Mouse (Mus musculus) lung, embryonic 14.5 days (tissue): ENCODE data around the gene Myof. TPM values are rescaled to one million over a fixed set of nuclear protein-coding genes. Genes with fewer than 3 reads are reported as not detected.

Experiments used
- ATAC-seq: fragments of 200-750 bp; cut with Nextera tagmentation; 2 replicates; pipeline ENCODE4 v1.8.0; 2017; ENCODE audit warnings: mild to moderate bottlenecking, moderate TSS enrichment, moderate library complexity; ENCODE audit not compliant: insufficient read depth
- DNase-seq: peaks from one replicate; pipeline ENCODE4 v3.0.0-alpha.2; 2015
- H3K27ac ChIP-seq: fragments of 300-500 bp; sonication (generic); 2 replicates; pipeline ENCODE4 v1.5.1; 2014; ENCODE audit warnings: low read depth, mild to moderate bottlenecking, moderate library complexity
- H3K27me3 ChIP-seq: fragments of 300-500 bp; sonication (generic); 2 replicates; pipeline ENCODE4 v1.6.1; 2014; ENCODE audit warnings: low read length, control low read depth; ENCODE audit not compliant: insufficient read depth
- H3K36me3 ChIP-seq: fragments of 300-500 bp; sonication (generic); 2 replicates; pipeline ENCODE4 v1.6.1; 2014; ENCODE audit warnings: control low read depth; ENCODE audit not compliant: insufficient read depth
- H3K4me1 ChIP-seq: fragments of 300-500 bp; sonication (generic); 2 replicates; pipeline ENCODE4 v1.6.1; 2014; ENCODE audit warnings: antibody characterized with exemption, control low read depth; ENCODE audit not compliant: insufficient read depth
- H3K4me2 ChIP-seq: fragments of 300-500 bp; sonication (generic); 2 replicates; pipeline ENCODE4 v1.6.1; 2014; ENCODE audit warnings: mild to moderate bottlenecking
- H3K4me3 ChIP-seq: fragments of 300-500 bp; sonication (generic); 2 replicates; pipeline ENCODE4 v1.5.1; 2014; ENCODE audit warnings: low read depth, low read length
- H3K9ac ChIP-seq: fragments of 300-500 bp; sonication (generic); 2 replicates; pipeline ENCODE4 v1.6.1; 2014
- H3K9me3 ChIP-seq: fragments of 300-500 bp; sonication (generic); 2 replicates; pipeline ENCODE4 v1.6.1; 2016; ENCODE audit warnings: low read depth, low read length, control low read depth
- CTCF ChIP-seq: IDR thresholded peaks from 2 replicates; pipeline ENCODE4 v1.5.1; 2016; ENCODE audit warnings: antibody characterized with exemption, low read depth
- WGBS: fragments of 180-500 bp; shearing (Covaris S2); extraction: QIAGEN DNeasy Blood & Tissue Kit; methylation state at CpG from one replicate; pipeline ENCODE4 v1.1.7; 2014; 5-methylcytosine and 5-hydroxymethylcytosine counted together
- polyA plus RNA-seq: library from polyadenylated mRNA; unstranded; fragments of >200 nt; fragmentation: Nextera tagmentation; extraction: Ambion mirVana; gene quantifications from 2 replicates; pipeline ENCODE4 v1.2.1, GENCODE M21; 2014

The Myof gene
- polyA plus RNA-seq, 1 experiment from 2014 or later = 41.0 TPM

DNA sequence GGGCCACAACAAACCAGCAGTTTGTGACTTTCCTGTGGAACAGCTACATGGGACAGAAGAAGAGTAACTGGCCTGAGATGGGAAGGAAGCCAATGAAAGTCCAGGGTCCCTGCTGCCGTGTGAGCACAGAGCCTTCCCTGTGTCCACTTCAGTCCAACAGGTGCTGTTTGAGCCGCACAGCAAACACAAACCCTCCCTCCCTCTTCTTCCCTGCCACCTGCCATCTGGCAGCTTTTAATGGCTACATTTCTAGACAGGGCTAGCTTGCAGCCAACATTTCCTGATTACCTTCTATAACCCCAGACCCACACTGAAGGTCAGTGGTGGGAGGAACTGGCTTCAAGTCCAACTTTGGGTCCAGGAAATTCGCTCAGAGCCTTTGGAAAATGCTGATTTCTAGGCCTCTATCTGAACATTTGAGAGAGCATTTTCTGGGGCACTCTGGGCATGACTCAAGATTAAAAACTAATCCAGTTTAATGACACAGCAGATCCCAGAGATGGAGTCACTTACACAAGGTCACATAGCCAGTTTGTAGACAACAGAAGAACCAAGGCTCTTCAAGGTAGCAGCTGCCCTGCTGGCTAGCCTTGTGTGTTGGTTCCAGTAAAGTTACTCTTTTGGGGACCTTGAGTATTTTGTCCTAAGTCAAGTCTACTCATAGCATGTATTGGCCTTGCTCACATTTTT, 34.6 kb upstream of the Myof start:
- ATAC-seq (no peak), DNase-seq (no peak)
- H3K4me1 ChIP-seq = no peaks in the 10 kb centered on the region
- H3K27me3 ChIP-seq = no peaks in the 10 kb centered on the region
- H3K4me2 ChIP-seq = no peak overlapping the region
- no peak overlapping the region for H3K4me3 ChIP-seq
- H3K27ac ChIP-seq = no peak overlapping the region
- H3K9me3 ChIP-seq = no peaks in the 10 kb centered on the region
- WGBS = 61% methylated on average over 3 of the region's 3 CpGs
- H3K9ac ChIP-seq = no peak overlapping the region
- peaks cover 18% of the 10 kb centered on the region for H3K36me3 ChIP-seq
- TF ChIP-seq CTCF = no peak

DNA sequence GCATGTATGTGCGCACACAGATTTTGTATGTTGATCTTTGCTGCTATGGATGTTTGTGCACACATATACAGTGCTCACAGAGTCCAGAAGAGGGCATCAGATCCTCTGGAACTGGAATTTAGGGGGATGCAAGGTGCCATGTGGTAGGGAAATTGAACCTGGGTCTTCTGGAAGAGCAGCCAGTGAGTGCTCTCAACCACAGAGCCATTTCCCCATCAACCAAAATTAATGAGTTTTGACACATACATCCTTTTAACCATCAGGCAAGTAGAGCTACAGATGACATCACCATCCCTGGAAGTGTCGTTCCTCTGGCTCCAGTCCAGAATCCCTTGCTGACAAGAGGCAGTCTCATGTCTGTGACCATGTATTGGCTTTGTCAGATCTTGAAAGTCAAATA, 32.9 kb upstream of the Myof start:
- DNase-seq (peak; percentile 52), ATAC-seq (no peak)
- Histone ChIP-seq H3K4me1 (no peaks in the 10 kb centered on the region), H3K27ac (no peak overlapping the region), H3K9ac (no peak overlapping the region), H3K4me3 (no peak overlapping the region), H3K4me2 (no peak overlapping the region), H3K36me3 (peaks cover 34% of the 10 kb centered on the region), H3K9me3 (no peaks in the 10 kb centered on the region), H3K27me3 (no peaks in the 10 kb centered on the region)
- WGBS = 59% methylated on average over 2 of the region's 2 CpGs
- peak; percentile 54 for TF ChIP-seq CTCF

DNA sequence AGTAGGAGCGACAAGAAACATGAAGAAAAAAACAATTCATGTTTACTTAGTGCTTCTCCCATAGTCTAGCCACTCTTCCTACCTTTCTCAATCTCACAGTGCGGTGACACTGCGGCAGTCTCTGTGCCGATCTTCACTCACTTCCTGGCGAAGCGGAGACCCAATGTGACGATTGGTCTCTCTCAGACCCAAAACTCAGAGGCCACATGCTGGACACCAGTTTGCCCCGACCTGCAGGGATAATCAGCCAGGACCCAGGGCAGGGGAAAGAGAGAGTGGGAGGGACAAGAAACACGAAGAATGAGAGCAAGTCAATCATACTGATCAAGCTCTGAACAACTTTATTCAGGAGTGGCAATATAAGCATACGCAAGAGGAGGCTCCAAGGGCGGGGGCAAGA, 31.7 kb upstream of the Myof start:
- Histone ChIP-seq H3K9me3 (no peaks in the 10 kb centered on the region), H3K27ac (no peak overlapping the region), H3K9ac (no peak overlapping the region), H3K4me2 (no peak overlapping the region), H3K4me1 (no peaks in the 10 kb centered on the region), H3K27me3 (no peaks in the 10 kb centered on the region), H3K4me3 (no peak overlapping the region), H3K36me3 (peaks cover 46% of the 10 kb centered on the region)
- ATAC-seq = no peak
- DNase-seq = no peak
- 77% methylated on average over 11 of the region's 11 CpGs for WGBS
- no peak for TF ChIP-seq CTCF

DNA sequence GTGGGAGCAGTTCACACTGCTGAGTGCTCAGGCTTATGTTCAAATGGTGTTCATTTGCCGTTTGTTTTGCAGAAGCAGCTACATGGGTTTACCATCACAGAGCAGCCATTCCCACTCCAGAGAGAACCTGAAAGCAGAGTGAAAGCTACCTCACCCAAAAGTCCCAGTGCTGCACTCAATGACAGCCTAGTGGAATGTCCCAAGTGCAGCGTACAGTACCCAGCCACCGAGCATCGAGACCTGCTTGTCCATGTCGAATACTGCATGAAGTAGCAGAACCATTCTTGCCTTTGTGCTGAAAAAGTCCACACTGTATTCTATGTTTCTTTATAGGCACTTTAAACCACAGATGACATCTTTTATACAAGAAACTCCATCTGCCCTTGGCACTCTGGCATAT, 29.8 kb upstream of the Myof start:
- TF ChIP-seq CTCF = no peak
- H3K27me3 ChIP-seq = no peaks in the 10 kb centered on the region
- ATAC-seq (no peak), DNase-seq (no peak)
- 92% methylated on average over 5 of the region's 5 CpGs for WGBS
- no peak overlapping the region for H3K4me3 ChIP-seq
- H3K9me3 ChIP-seq = no peaks in the 10 kb centered on the region
- H3K4me1 ChIP-seq = no peaks in the 10 kb centered on the region
- H3K9ac ChIP-seq = no peak overlapping the region
- H3K4me2 ChIP-seq = no peak overlapping the region
- H3K36me3 ChIP-seq = peaks cover 63% of the 10 kb centered on the region
- H3K27ac ChIP-seq = no peak overlapping the region

DNA sequence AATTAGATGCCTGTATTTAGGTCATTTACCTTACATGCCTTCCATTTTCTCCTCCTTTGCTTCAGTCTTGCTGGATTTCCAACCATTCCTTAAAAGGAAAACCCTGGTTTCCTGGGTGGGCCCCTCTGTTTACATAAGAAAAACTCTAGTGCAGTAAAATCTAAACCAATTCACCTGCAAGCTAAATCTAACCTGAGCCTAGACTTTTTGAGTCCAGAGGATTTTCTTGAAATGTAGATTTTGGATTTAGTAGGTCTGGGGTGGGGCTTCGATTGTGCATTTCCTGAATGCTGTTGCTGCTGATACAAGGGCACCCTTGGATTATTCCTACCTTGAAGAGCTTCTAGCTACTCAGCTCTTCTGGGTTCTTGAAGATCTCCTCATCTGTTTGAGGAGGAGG, 20.7 kb upstream of the Myof start:
- Histone ChIP-seq H3K4me3 (no peak overlapping the region), H3K4me2 (no peak overlapping the region), H3K27ac (no peak overlapping the region), H3K36me3 (peaks cover 61% of the 10 kb centered on the region), H3K27me3 (no peaks in the 10 kb centered on the region), H3K9ac (no peak overlapping the region), H3K9me3 (no peaks in the 10 kb centered on the region), H3K4me1 (no peaks in the 10 kb centered on the region)
- no peak for ATAC-seq
- 88% methylated on average over 1 of the region's 1 CpGs for WGBS
- DNase-seq = no peak
- no peak for TF ChIP-seq CTCF

DNA sequence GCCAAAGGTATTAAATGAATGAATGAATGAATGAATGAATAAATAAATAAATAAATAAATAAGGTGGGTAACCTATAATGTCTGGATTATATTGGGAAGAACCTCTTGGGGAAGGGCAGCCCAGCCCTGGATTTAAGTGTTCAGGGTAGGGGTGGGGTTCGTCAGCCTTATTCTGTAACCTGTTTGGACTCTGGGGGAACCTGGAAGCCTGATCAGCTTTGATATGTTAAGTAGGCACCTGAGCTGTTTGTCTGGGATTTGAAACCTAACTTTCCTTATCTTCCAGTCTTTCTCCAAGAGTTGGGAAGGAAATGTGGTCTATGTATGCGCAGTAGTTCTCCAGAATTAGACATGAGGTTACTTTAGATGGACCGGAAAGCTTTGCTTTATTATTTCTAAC, 19.8 kb upstream of the Myof start:
- Histone ChIP-seq H3K4me3 (no peak overlapping the region), H3K9ac (no peak overlapping the region), H3K27me3 (no peaks in the 10 kb centered on the region), H3K4me2 (no peak overlapping the region), H3K36me3 (peaks cover 61% of the 10 kb centered on the region), H3K27ac (no peak overlapping the region), H3K4me1 (no peaks in the 10 kb centered on the region), H3K9me3 (no peaks in the 10 kb centered on the region)
- 87% methylated on average over 3 of the region's 3 CpGs for WGBS
- ATAC-seq = no peak
- no peak for TF ChIP-seq CTCF
- no peak for DNase-seq

DNA sequence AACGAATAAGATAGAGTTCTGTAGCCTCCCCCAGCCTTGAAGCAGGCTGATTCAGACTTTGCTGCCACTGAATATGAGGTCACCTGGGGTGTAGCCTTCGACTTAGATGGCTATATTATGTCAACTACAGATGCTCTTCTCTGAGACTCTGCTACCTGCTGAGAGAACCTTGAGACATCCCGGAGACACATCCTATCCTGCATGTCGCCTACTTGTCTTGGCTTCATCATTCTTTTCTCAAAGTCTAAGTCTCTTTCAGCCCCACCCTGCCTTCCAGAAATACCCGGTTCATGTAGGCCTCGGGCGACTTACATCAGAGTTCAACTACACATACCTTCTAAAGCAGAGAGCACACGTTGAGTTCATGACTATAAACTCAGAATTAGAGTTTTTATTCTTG, 13.6 kb upstream of the Myof start:
- Histone ChIP-seq H3K27me3 (no peaks in the 10 kb centered on the region), H3K27ac (no peak overlapping the region), H3K9ac (no peak overlapping the region), H3K4me3 (no peak overlapping the region), H3K4me2 (no peak overlapping the region), H3K36me3 (peaks cover 43% of the 10 kb centered on the region), H3K4me1 (peaks cover 2% of the 10 kb centered on the region; the same call in 1 of the 2 replicates), H3K9me3 (no peaks in the 10 kb centered on the region)
- ATAC-seq = no peak
- TF ChIP-seq CTCF = no peak
- no peak for DNase-seq
- WGBS = 85% methylated on average over 8 of the region's 8 CpGs

DNA sequence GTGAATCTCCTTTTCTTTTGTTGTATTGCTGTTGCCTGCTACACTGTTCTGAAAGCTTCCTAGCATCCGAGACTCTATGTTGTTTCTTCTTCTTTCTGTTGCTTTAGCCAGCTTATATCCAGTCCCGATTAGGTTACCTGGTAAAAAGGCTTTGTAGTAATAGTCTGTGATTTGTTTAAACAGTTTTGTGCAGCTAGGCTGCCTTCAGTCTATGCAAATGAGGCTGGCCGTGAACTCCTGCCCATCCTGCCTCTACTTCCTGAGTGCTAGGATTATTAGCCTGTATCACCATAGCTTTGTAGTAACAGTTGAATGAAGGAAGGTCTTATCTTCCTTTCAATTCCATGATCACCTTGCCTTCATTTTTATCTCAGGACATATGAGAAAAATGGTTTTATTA, 12.9 kb upstream of the Myof start:
- Histone ChIP-seq H3K4me3 (peak overlapping the region; percentile 52; the same call in 1 of the 2 replicates), H3K9me3 (no peaks in the 10 kb centered on the region), H3K9ac (peak overlapping the region; percentile 2; the same call in 1 of the 2 replicates), H3K4me1 (peaks cover 2% of the 10 kb centered on the region; the same call in 1 of the 2 replicates), H3K27me3 (no peaks in the 10 kb centered on the region), H3K36me3 (peaks cover 41% of the 10 kb centered on the region), H3K4me2 (peak overlapping the region; percentile 74), H3K27ac (no peak overlapping the region)
- no peak for ATAC-seq
- WGBS = 36% methylated on average over 3 of the region's 3 CpGs
- DNase-seq = no peak
- no peak for TF ChIP-seq CTCF
